Mouse (Mus musculus): Measurements from ENCODE around the gene Cachd1. TPM values are rescaled to one million over a fixed set of nuclear protein-coding genes. Genes with fewer than 3 reads are reported as not detected.

Cachd1 gene
- polyA plus RNA-seq, 1 experiment, result 43.1 TPM

- WGBS, result 79% methylated on average over 4 of the region's 4 CpGs
- no peak overlapping the region for H3K4me3 ChIP-seq (replicated peaks; ENCODE audit: extremely low read depth, low read depth, low read length)
- H3K4me1 ChIP-seq (ENCODE audit: control insufficient read depth, insufficient read depth, low read length), result no peaks in the 10 kb centered on the region
- TF ChIP-seq CTCF (IDR thresholded peaks at IDR 0.05; ENCODE audit: insufficient read depth, low read length), result no peak
- no peak for TF ChIP-seq POLR2A (IDR thresholded peaks at IDR 0.05; ENCODE audit: borderline replicate concordance, extremely low read depth, low read depth, low read length)
- DNase-seq, result no peak
These were observed 147.8 kb downstream of the Cachd1 start for GRCm38 (mm10) chr4:100924276-100924675.

- no peak for DNase-seq
- Histone ChIP-seq H3K4me3 (replicated peaks; ENCODE audit: extremely low read depth, low read depth, low read length) (no peak overlapping the region), H3K4me1 (ENCODE audit: control insufficient read depth, insufficient read depth, low read length) (no peaks in the 10 kb centered on the region)
- 88% methylated on average over 1 of the region's 1 CpGs for WGBS
- TF ChIP-seq CTCF (IDR thresholded peaks at IDR 0.05; ENCODE audit: insufficient read depth, low read length), result no peak
- TF ChIP-seq POLR2A (IDR thresholded peaks at IDR 0.05; ENCODE audit: borderline replicate concordance, extremely low read depth, low read depth, low read length), result no peak
These were observed 148.7 kb downstream of the Cachd1 start for GRCm38 (mm10) chr4:100925153-100925552.

GRCm38 (mm10) chr4:100926608-100927007 lies 150.1 kb downstream of the Cachd1 start:
- Histone ChIP-seq H3K4me3 (replicated peaks; ENCODE audit: extremely low read depth, low read depth, low read length) (no peak overlapping the region), H3K4me1 (ENCODE audit: control insufficient read depth, insufficient read depth, low read length) (no peaks in the 10 kb centered on the region)
- DNase-seq, result no peak
- 53% methylated on average over 3 of the region's 3 CpGs for WGBS
- TF ChIP-seq CTCF (IDR thresholded peaks at IDR 0.05; ENCODE audit: insufficient read depth, low read length) (no peak), POLR2A (IDR thresholded peaks at IDR 0.05; ENCODE audit: borderline replicate concordance, extremely low read depth, low read depth, low read length) (no peak)

GRCm38 (mm10) chr4:100927059-100927458 lies 150.6 kb downstream of the Cachd1 start:
- 61% methylated on average over 2 of the region's 2 CpGs for WGBS
- Histone ChIP-seq H3K4me3 (replicated peaks; ENCODE audit: extremely low read depth, low read depth, low read length) (no peak overlapping the region), H3K4me1 (ENCODE audit: control insufficient read depth, insufficient read depth, low read length) (no peaks in the 10 kb centered on the region)
- no peak for TF ChIP-seq CTCF (IDR thresholded peaks at IDR 0.05; ENCODE audit: insufficient read depth, low read length)
- no peak for DNase-seq

- TF ChIP-seq CTCF (IDR thresholded peaks at IDR 0.05; ENCODE audit: insufficient read depth, low read length) (no peak), POLR2A (IDR thresholded peaks at IDR 0.05; ENCODE audit: borderline replicate concordance, extremely low read depth, low read depth, low read length) (no peak)
- Histone ChIP-seq H3K4me1 (ENCODE audit: control insufficient read depth, insufficient read depth, low read length) (no peaks in the 10 kb centered on the region), H3K4me3 (replicated peaks; ENCODE audit: extremely low read depth, low read depth, low read length) (no peak overlapping the region)
- 68% methylated on average over 7 of the region's 7 CpGs for WGBS
- DNase-seq, result no peak
These were observed 167.2 kb downstream of the Cachd1 start for GRCm38 (mm10) chr4:100943689-100944088.

GRCm38 (mm10) chr4:100944276-100944675 lies 167.8 kb downstream of the Cachd1 start:
- H3K4me3 ChIP-seq (replicated peaks; ENCODE audit: extremely low read depth, low read depth, low read length), result no peak overlapping the region
- WGBS, result 58% methylated on average over 3 of the region's 3 CpGs
- no peaks in the 10 kb centered on the region for H3K4me1 ChIP-seq (ENCODE audit: control insufficient read depth, insufficient read depth, low read length)
- no peak for DNase-seq
- TF ChIP-seq POLR2A (IDR thresholded peaks at IDR 0.05; ENCODE audit: borderline replicate concordance, extremely low read depth, low read depth, low read length) (no peak), CTCF (IDR thresholded peaks at IDR 0.05; ENCODE audit: insufficient read depth, low read length) (no peak)

- WGBS, result 75% methylated on average over 13 of the region's 13 CpGs
- DNase-seq, result no peak
- TF ChIP-seq CTCF (IDR thresholded peaks at IDR 0.05; ENCODE audit: insufficient read depth, low read length), result no peak
- no peak for TF ChIP-seq POLR2A (IDR thresholded peaks at IDR 0.05; ENCODE audit: borderline replicate concordance, extremely low read depth, low read depth, low read length)
- Histone ChIP-seq H3K4me3 (replicated peaks; ENCODE audit: extremely low read depth, low read depth, low read length) (no peak overlapping the region), H3K4me1 (ENCODE audit: control insufficient read depth, insufficient read depth, low read length) (no peaks in the 10 kb centered on the region)
These were observed 168.9 kb downstream of the Cachd1 start for GRCm38 (mm10) chr4:100945171-100945899.

GRCm38 (mm10) chr4:100948494-100949425 lies 172.3 kb downstream of the Cachd1 start:
- no peaks in the 10 kb centered on the region for H3K4me1 ChIP-seq (ENCODE audit: control insufficient read depth, insufficient read depth, low read length)
- 68% methylated on average over 17 of the region's 17 CpGs for WGBS
- no peak for DNase-seq
- TF ChIP-seq POLR2A (IDR thresholded peaks at IDR 0.05; ENCODE audit: borderline replicate concordance, extremely low read depth, low read depth, low read length), result no peak
- TF ChIP-seq CTCF (IDR thresholded peaks at IDR 0.05; ENCODE audit: insufficient read depth, low read length), result no peak
- H3K4me3 ChIP-seq (replicated peaks; ENCODE audit: extremely low read depth, low read depth, low read length), result no peak overlapping the region

- H3K4me1 ChIP-seq (ENCODE audit: control insufficient read depth, insufficient read depth, low read length), result no peaks in the 10 kb centered on the region
- no peak overlapping the region for H3K4me3 ChIP-seq (replicated peaks; ENCODE audit: extremely low read depth, low read depth, low read length)
- TF ChIP-seq CTCF (IDR thresholded peaks at IDR 0.05; ENCODE audit: insufficient read depth, low read length) (no peak), POLR2A (IDR thresholded peaks at IDR 0.05; ENCODE audit: borderline replicate concordance, extremely low read depth, low read depth, low read length) (no peak)
- DNase-seq, result no peak
- 80% methylated on average over 5 of the region's 5 CpGs for whole genome bisulfite sequencing
These were observed 173.8 kb downstream of the Cachd1 start for GRCm38 (mm10) chr4:100950316-100950715.

All from lung, adult 2 months (tissue).